Mouse (Mus musculus) stomach, postnatal 0 days (tissue): ENCODE data around the gene Gpbar1. TPM values are rescaled to one million over a fixed set of nuclear protein-coding genes. Genes with fewer than 3 reads are reported as not detected.

Experiments used
- ATAC-seq: fragments of 200-750 bp; cut with Nextera tagmentation; 2 replicates; pipeline ENCODE4 v1.8.0; 2017; ENCODE audit not compliant: low FRiP score, low TSS enrichment
- DNase-seq: peaks from one replicate; pipeline ENCODE4 v3.0.0-alpha.2; 2016; ENCODE audit warnings: low spot score
- H3K27ac ChIP-seq: fragments of 300-500 bp; sonication (generic); replicated peaks from 2 replicates; pipeline ENCODE4 v1.5.1; 2014; ENCODE audit warnings: mild to moderate bottlenecking, control low read depth
- H3K27me3 ChIP-seq: fragments of 300-500 bp; sonication (generic); 2 replicates; pipeline ENCODE4 v1.6.1; 2014; ENCODE audit warnings: low read length; ENCODE audit not compliant: control insufficient read depth, insufficient read depth
- H3K36me3 ChIP-seq: fragments of 300-500 bp; sonication (generic); 2 replicates; pipeline ENCODE4 v1.6.1; 2014; ENCODE audit warnings: low read length, mixed read lengths; ENCODE audit not compliant: control insufficient read depth, insufficient read depth
- H3K4me1 ChIP-seq: fragments of 300-500 bp; sonication (generic); replicated peaks from 2 replicates; pipeline ENCODE4 v1.6.1; 2014; ENCODE audit warnings: antibody characterized with exemption; ENCODE audit not compliant: control insufficient read depth, insufficient read depth
- H3K4me2 ChIP-seq: fragments of 300-500 bp; sonication (generic); replicated peaks from 2 replicates; pipeline ENCODE4 v1.6.1; 2014; ENCODE audit warnings: low read depth, mild to moderate bottlenecking, control low read depth, moderate library complexity
- H3K4me3 ChIP-seq: fragments of 300-500 bp; sonication (generic); 2 replicates; pipeline ENCODE4 v1.5.1; 2014; ENCODE audit warnings: low read depth, low read length, control low read depth
- H3K9ac ChIP-seq: fragments of 300-500 bp; sonication (generic); 2 replicates; pipeline ENCODE4 v1.6.1; 2014; ENCODE audit warnings: mild to moderate bottlenecking, low read length, control low read depth, mixed read lengths
- H3K9me3 ChIP-seq: fragments of 300-500 bp; sonication (generic); 2 replicates; pipeline ENCODE4 v1.6.1; 2016; ENCODE audit warnings: low read length; ENCODE audit not compliant: control insufficient read depth
- CTCF ChIP-seq: IDR thresholded peaks from 2 replicates; pipeline ENCODE4 v1.5.1; 2016; ENCODE audit warnings: antibody characterized with exemption, low read depth, mild to moderate bottlenecking, moderate library complexity
- EP300 ChIP-seq: optimal IDR thresholded peaks from 2 replicates; pipeline ENCODE3; 2016; ENCODE audit warnings: antibody characterized with exemption
- whole genome bisulfite sequencing: fragments of 180-500 bp; shearing (Covaris S2); extraction: QIAGEN DNeasy Blood & Tissue Kit; methylation state at CpG from one replicate; pipeline ENCODE4 v1.1.7; 2014; 5-methylcytosine and 5-hydroxymethylcytosine counted together
- polyA plus RNA-seq: library from polyadenylated mRNA; unstranded; fragments of >200 nt; fragmentation: Nextera tagmentation; extraction: Ambion mirVana; gene quantifications from 2 replicates; pipeline ENCODE4 v1.2.1, GENCODE M21; 2015

The Gpbar1 gene
- polyA plus RNA-seq, 1 experiment from 2014 or later = 0.63 TPM

DNA sequence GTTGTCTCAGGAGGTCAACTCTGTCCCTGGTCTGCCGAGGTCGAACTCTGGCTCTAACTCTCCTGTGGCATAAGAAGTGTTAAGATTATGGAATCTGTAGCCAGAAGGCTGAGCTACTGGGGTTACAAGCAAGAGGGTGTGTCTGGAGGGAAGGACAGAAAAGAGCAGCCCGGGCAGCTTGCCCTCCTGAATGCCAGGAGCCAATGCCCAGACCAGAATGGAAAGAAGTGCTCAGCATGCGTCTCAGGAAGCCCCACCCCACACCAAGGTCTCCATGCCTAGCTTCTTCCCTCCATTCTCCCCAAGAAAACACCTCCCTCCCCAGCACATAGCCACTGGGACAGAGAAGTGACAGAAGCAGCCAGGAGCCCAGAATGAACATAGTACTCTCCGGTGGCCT lies 20.6 kb downstream of the Gpbar1 start:
- DNase-seq (peak; percentile 59), ATAC-seq (no peak)
- Histone ChIP-seq H3K4me1 (peaks cover 46% of the 10 kb centered on the region), H3K27ac (peak overlapping the region; percentile 100), H3K9me3 (no peaks in the 10 kb centered on the region), H3K27me3 (no peaks in the 10 kb centered on the region), H3K36me3 (peaks cover 3% of the 10 kb centered on the region; the same call in 1 of the 2 replicates), H3K4me2 (peak overlapping the region; percentile 31), H3K9ac (peak overlapping the region; percentile 51), H3K4me3 (no peak overlapping the region; the same call in 1 of the 2 replicates)
- 34% methylated on average over 5 of the region's 5 CpGs for WGBS
- TF ChIP-seq CTCF = no peak
- TF ChIP-seq EP300 = no peak

DNA sequence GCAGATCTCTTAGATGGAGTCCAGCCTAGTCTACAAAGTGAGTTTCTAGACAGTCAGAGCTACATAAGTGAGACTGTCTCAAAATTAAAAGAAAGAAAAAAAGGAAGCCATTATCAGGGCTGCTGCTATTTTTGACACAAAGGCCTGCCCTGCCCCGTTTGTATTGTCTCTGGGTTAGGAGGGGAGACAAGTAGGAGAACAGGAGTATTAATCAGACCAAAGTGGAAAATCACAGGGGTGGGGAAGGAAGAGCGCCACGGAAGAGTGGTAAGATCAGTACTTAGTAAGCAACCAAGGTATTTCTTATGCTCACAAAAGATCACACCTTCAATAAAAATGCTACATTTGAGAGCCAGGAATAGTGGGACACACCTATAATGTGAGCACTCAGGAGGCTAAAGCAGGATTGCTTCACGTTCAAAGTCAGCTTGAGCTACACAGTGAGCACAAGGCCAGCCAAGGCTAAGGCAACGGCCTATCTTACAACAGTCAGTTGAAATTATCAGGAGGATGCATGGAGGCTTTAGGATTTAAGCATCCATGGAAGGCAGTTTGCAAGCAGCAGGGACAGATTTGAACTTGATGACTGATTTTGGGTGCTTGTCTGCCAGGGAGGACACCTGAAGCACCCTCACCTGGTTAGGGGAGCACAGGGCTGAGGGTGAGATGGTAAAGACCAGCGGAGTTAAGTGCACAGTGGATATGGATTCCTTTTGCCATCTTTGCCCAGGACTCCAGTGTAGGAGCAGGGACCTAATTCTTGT lies 22.2 kb downstream of the Gpbar1 start:
- TF ChIP-seq CTCF = no peak
- Histone ChIP-seq H3K4me3 (no peak overlapping the region), H3K36me3 (no peaks in the 10 kb centered on the region), H3K27me3 (no peaks in the 10 kb centered on the region), H3K9ac (no peak overlapping the region), H3K4me1 (peaks cover 35% of the 10 kb centered on the region), H3K27ac (peak overlapping the region; percentile 73), H3K4me2 (no peak overlapping the region), H3K9me3 (no peaks in the 10 kb centered on the region)
- ATAC-seq = no peak
- 52% methylated on average over 6 of the region's 6 CpGs for WGBS
- DNase-seq = peak; percentile 17

DNA sequence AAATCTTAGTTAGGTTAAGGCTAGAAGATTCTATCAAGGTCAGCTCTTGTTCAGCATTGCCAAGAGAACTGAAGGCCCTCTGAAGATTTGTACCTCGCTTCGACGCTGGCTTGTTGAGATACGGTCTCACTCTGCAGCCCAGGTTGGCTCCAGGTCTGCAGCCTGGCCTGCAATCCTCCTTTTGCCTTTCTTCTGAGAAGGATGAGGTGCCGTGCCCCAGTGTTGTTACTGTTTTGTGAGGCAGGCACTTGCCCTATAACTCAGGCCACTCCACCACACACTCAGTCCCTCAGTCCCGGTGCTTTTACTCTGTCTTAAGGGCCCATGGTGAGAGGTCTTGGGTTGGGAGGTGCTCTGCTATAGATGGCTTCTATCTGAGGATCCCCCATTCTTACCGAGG lies 23.9 kb downstream of the Gpbar1 start:
- H3K27ac ChIP-seq = peak overlapping the region; percentile 78; the same call in 1 of the 2 replicates
- H3K4me1 ChIP-seq = peaks cover 21% of the 10 kb centered on the region
- H3K9ac ChIP-seq = peak overlapping the region; percentile 97

DNA sequence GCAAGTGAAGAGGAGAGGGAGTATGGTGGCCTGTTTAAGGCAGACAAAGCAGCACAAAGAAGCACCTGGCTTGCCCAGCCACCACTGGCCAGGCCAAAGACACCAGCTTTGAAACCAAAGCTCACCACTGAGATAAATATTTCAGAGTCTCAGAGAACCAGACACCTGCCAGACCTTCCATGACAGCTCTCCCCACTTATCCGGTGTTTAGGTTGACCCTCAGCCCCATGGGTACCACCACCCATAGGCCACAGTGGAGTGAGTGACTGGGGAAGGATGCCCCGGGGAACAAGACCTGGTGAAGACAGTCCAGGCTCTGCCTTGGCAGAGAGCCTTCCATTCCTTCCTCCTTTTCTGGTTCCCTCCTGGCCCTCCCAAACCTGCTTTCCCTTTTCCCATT lies 24.5 kb downstream of the Gpbar1 start:
- Histone ChIP-seq H3K9me3 (no peaks in the 10 kb centered on the region), H3K36me3 (no peaks in the 10 kb centered on the region), H3K4me1 (peaks cover 16% of the 10 kb centered on the region), H3K27ac (peak overlapping the region; percentile 78), H3K4me2 (peak overlapping the region; percentile 76), H3K27me3 (no peaks in the 10 kb centered on the region), H3K4me3 (peak overlapping the region; percentile 92), H3K9ac (peak overlapping the region; percentile 97)
- ATAC-seq = no peak
- 50% methylated on average over 2 of the region's 2 CpGs for WGBS
- DNase-seq = no peak
- no peak for TF ChIP-seq CTCF
- TF ChIP-seq EP300 = no peak

More for the DNA sequence above, 23.9 kb downstream of the Gpbar1 start:
- H3K9me3 ChIP-seq = no peaks in the 10 kb centered on the region
- ATAC-seq (no peak), DNase-seq (no peak)
- peak overlapping the region; percentile 92; the same call in 1 of the 2 replicates for H3K4me3 ChIP-seq
- H3K27me3 ChIP-seq = no peaks in the 10 kb centered on the region
- WGBS = 81% methylated on average over 7 of the region's 7 CpGs
- no peaks in the 10 kb centered on the region for H3K36me3 ChIP-seq
- peak overlapping the region; percentile 76 for H3K4me2 ChIP-seq
- TF ChIP-seq EP300 (no peak), CTCF (no peak)

- no peaks in the 10 kb centered on the region for H3K27me3 ChIP-seq
- TF ChIP-seq CTCF (no peak; the same call in 1 of the 2 replicates), EP300 (no peak)
- H3K27ac ChIP-seq = peak overlapping the region; percentile 97
- under 1% methylated on average over 52 of the region's 56 CpGs for WGBS
- ATAC-seq = peak; percentile 75
- no peaks in the 10 kb centered on the region for H3K36me3 ChIP-seq
- no peaks in the 10 kb centered on the region for H3K9me3 ChIP-seq
- H3K4me3 ChIP-seq = peak overlapping the region; percentile 92
- peaks cover 7% of the 10 kb centered on the region; the same call in 1 of the 2 replicates for H3K4me1 ChIP-seq
- H3K4me2 ChIP-seq = peak overlapping the region; percentile 76
- DNase-seq = peak; percentile 87
- peak overlapping the region; percentile 97 for H3K9ac ChIP-seq
Measured at GRCm38 (mm10) chr1:74303509-74304338, 25.4 kb downstream of the Gpbar1 start.
